Mouse (Mus musculus) hindbrain, postnatal 0 days (tissue): ENCODE results near the gene Srsf4. TPM values are rescaled to one million over a fixed set of nuclear protein-coding genes. Genes with fewer than 3 reads are reported as not detected.
A peak's percentile ranks its signal among the peaks of the same experiment; 100 is the strongest.

Source experiments
- ATAC-seq: fragments of 200-750 bp; cut with Nextera tagmentation; 2 replicates; pipeline ENCODE4 v1.8.0; 2017; ENCODE audit warnings: mild to moderate bottlenecking, moderate TSS enrichment, moderate library complexity
- DNase-seq: peaks from one replicate; pipeline ENCODE4 v3.0.0-alpha.2; 2015; ENCODE audit warnings: low spot score
- H3K27ac ChIP-seq: fragments of 300-500 bp; sonication (generic); 2 replicates; pipeline ENCODE4 v1.5.1; 2014; ENCODE audit warnings: mild to moderate bottlenecking
- H3K27me3 ChIP-seq: fragments of 300-500 bp; sonication (generic); 2 replicates; pipeline ENCODE4 v1.6.1; 2014; ENCODE audit warnings: low read length, mixed read lengths; ENCODE audit not compliant: insufficient read depth
- H3K36me3 ChIP-seq: fragments of 300-500 bp; sonication (generic); 2 replicates; pipeline ENCODE4 v1.6.1; 2014; ENCODE audit warnings: low read length, mixed read lengths; ENCODE audit not compliant: insufficient read depth
- H3K4me1 ChIP-seq: fragments of 300-500 bp; sonication (generic); 2 replicates; pipeline ENCODE4 v1.6.1; 2014; ENCODE audit warnings: antibody characterized with exemption, low read length, mixed read lengths; ENCODE audit not compliant: insufficient read depth
- H3K4me2 ChIP-seq: fragments of 300-500 bp; sonication (generic); 2 replicates; pipeline ENCODE4 v1.6.1; 2014; ENCODE audit warnings: low read depth, mild to moderate bottlenecking, low read length, moderate library complexity, mixed read lengths
- H3K4me3 ChIP-seq: fragments of 300-500 bp; sonication (generic); 2 replicates; pipeline ENCODE4 v1.5.1; 2014; ENCODE audit warnings: low read length
- H3K9ac ChIP-seq: fragments of 300-500 bp; sonication (generic); replicated peaks from 2 replicates; pipeline ENCODE4 v1.6.1; 2014; ENCODE audit warnings: mild to moderate bottlenecking, low read length, moderate library complexity, mixed read lengths
- H3K9me3 ChIP-seq: fragments of 300-500 bp; sonication (generic); 2 replicates; pipeline ENCODE4 v1.6.1; 2016; ENCODE audit warnings: low read length, mixed read lengths
- CTCF ChIP-seq: IDR thresholded peaks from 2 replicates; pipeline ENCODE4 v1.5.1; 2016; ENCODE audit warnings: antibody characterized with exemption, control low read depth, low read depth
- WGBS: fragments of 180-500 bp; shearing (Covaris S2); extraction: QIAGEN DNeasy Blood & Tissue Kit; methylation state at CpG from one replicate; pipeline ENCODE4 v1.1.7; 2014; 5-methylcytosine and 5-hydroxymethylcytosine counted together
- polyA plus RNA-seq: library from polyadenylated mRNA; unstranded; fragments of >200 nt; fragmentation: Nextera tagmentation; extraction: Ambion mirVana; gene quantifications from 2 replicates; pipeline ENCODE4 v1.2.1, GENCODE M21; 2015
- total RNA-seq: library from RNA; depleted of rRNA; stranded (reverse); fragments of >200 nt; gene quantifications from 2 replicates; pipeline ENCODE4 v1.2.3, GENCODE M21; 2014

The Srsf4 gene
- total and polyA plus RNA-seq, 2 experiments from 2014 or later: 25.9 to 76.0 TPM

- H3K4me1 ChIP-seq: no peaks in the 10 kb centered on the region
- no peak overlapping the region for H3K4me3 ChIP-seq
- TF ChIP-seq CTCF: no peak
- H3K9ac ChIP-seq: no peak overlapping the region
- ATAC-seq: no peak
- H3K27ac ChIP-seq: no peak overlapping the region
- H3K4me2 ChIP-seq: no peak overlapping the region
- 70% methylated on average over 6 of the region's 6 CpGs for WGBS
- no peak for DNase-seq
- peaks cover 64% of the 10 kb centered on the region for H3K36me3 ChIP-seq
- H3K27me3 ChIP-seq: no peaks in the 10 kb centered on the region
- no peaks in the 10 kb centered on the region for H3K9me3 ChIP-seq
These were observed 25.8 kb downstream of the Srsf4 start for GRCm38 (mm10) chr4:131899180-131899554.

- Histone ChIP-seq H3K4me2 (no peak overlapping the region), H3K27me3 (no peaks in the 10 kb centered on the region), H3K4me3 (no peak overlapping the region), H3K9ac (no peak overlapping the region), H3K36me3 (peaks cover 54% of the 10 kb centered on the region), H3K9me3 (no peaks in the 10 kb centered on the region), H3K4me1 (no peaks in the 10 kb centered on the region), H3K27ac (no peak overlapping the region)
- no peak for TF ChIP-seq CTCF
- DNase-seq (no peak), ATAC-seq (no peak)
- WGBS: 85% methylated on average over 15 of the region's 15 CpGs
These were observed 27.7 kb downstream of the Srsf4 start for GRCm38 (mm10) chr4:131901090-131901489.

- H3K4me1 ChIP-seq: no peaks in the 10 kb centered on the region
- H3K36me3 ChIP-seq: peaks cover 31% of the 10 kb centered on the region; the same call in 1 of the 2 replicates
- no peak overlapping the region for H3K4me2 ChIP-seq
- whole genome bisulfite sequencing: 58% methylated on average over 8 of the region's 8 CpGs
- H3K27me3 ChIP-seq: no peaks in the 10 kb centered on the region
- DNase-seq (peak; percentile 75), ATAC-seq (peak; percentile 69; the same call in 1 of the 2 replicates)
- TF ChIP-seq CTCF: peak; percentile 78
- H3K9me3 ChIP-seq: no peaks in the 10 kb centered on the region
- no peak overlapping the region for H3K27ac ChIP-seq
- H3K9ac ChIP-seq: no peak overlapping the region
- H3K4me3 ChIP-seq: no peak overlapping the region
These were observed 31.1 kb downstream of the Srsf4 start for GRCm38 (mm10) chr4:131904478-131904877.

GRCm38 (mm10) chr4:131906423-131906822 lies 33.0 kb downstream of the Srsf4 start:
- no peak overlapping the region for H3K9ac ChIP-seq
- no peak for ATAC-seq
- H3K36me3 ChIP-seq: peaks cover 12% of the 10 kb centered on the region; the same call in 1 of the 2 replicates
- H3K4me2 ChIP-seq: no peak overlapping the region
- no peak overlapping the region for H3K27ac ChIP-seq
- H3K27me3 ChIP-seq: no peaks in the 10 kb centered on the region
- H3K4me3 ChIP-seq: no peak overlapping the region
- no peak for DNase-seq
- H3K4me1 ChIP-seq: peaks cover 5% of the 10 kb centered on the region
- H3K9me3 ChIP-seq: no peaks in the 10 kb centered on the region
- 70% methylated on average over 6 of the region's 6 CpGs for WGBS
- TF ChIP-seq CTCF: no peak

- Histone ChIP-seq H3K27me3 (0 out of 2 replicates have a peak, but pooled peaks cover 5% of the 10 kb centered on the region), H3K9me3 (no peaks in the 10 kb centered on the region), H3K9ac (no peak overlapping the region), H3K27ac (no peak overlapping the region), H3K4me3 (no peak overlapping the region), H3K4me2 (no peak overlapping the region), H3K4me1 (peaks cover 5% of the 10 kb centered on the region), H3K36me3 (no peaks in the 10 kb centered on the region)
- 98% methylated on average over 3 of the region's 3 CpGs for WGBS
- TF ChIP-seq CTCF: peak; percentile 51
- no peak for DNase-seq
- no peak for ATAC-seq
These were observed 34.5 kb downstream of the Srsf4 start for GRCm38 (mm10) chr4:131907912-131908311.

- no peak for TF ChIP-seq CTCF
- Histone ChIP-seq H3K4me2 (peak overlapping the region; percentile 39), H3K9me3 (no peaks in the 10 kb centered on the region), H3K9ac (no peak overlapping the region), H3K27ac (no peak overlapping the region), H3K36me3 (no peaks in the 10 kb centered on the region), H3K4me3 (no peak overlapping the region), H3K4me1 (peaks cover 9% of the 10 kb centered on the region), H3K27me3 (0 out of 2 replicates have a peak, but pooled peaks cover 14% of the 10 kb centered on the region)
- ATAC-seq (no peak), DNase-seq (peak; percentile 49)
- WGBS: 13% methylated on average over 18 of the region's 21 CpGs
These were observed 37.0 kb downstream of the Srsf4 start for GRCm38 (mm10) chr4:131910237-131910994.

- TF ChIP-seq CTCF: no peak
These were observed 38.1 kb downstream of the Srsf4 start for GRCm38 (mm10) chr4:131911521-131911920.

More at GRCm38 (mm10) chr4:131911521-131911920, 38.1 kb downstream of the Srsf4 start:
- H3K4me3 ChIP-seq: no peak overlapping the region
- no peaks in the 10 kb centered on the region for H3K9me3 ChIP-seq
- peaks cover 12% of the 10 kb centered on the region for H3K4me1 ChIP-seq
- H3K36me3 ChIP-seq: no peaks in the 10 kb centered on the region
- H3K4me2 ChIP-seq: no peak overlapping the region
- ATAC-seq (no peak), DNase-seq (no peak)
- H3K27me3 ChIP-seq: 0 out of 2 replicates have a peak, but pooled peaks cover 16% of the 10 kb centered on the region
- H3K9ac ChIP-seq: no peak overlapping the region
- whole genome bisulfite sequencing: 61% methylated on average over 3 of the region's 5 CpGs
- no peak overlapping the region for H3K27ac ChIP-seq
